Mouse (Mus musculus) lung, embryonic 14.5 days (tissue): ENCODE measurements around the gene Tsga13. TPM values are rescaled to one million over a fixed set of nuclear protein-coding genes. Genes with fewer than 3 reads are reported as not detected.

Source experiments
- ATAC-seq: fragments of 200-750 bp; cut with Nextera tagmentation; 2 replicates; pipeline ENCODE4 v1.8.0; 2017; ENCODE audit warnings: mild to moderate bottlenecking, moderate TSS enrichment, moderate library complexity; ENCODE audit not compliant: insufficient read depth
- DNase-seq: peaks from one replicate; pipeline ENCODE4 v3.0.0-alpha.2; 2015
- H3K27ac ChIP-seq: fragments of 300-500 bp; sonication (generic); 2 replicates; pipeline ENCODE4 v1.5.1; 2014; ENCODE audit warnings: low read depth, mild to moderate bottlenecking, moderate library complexity
- H3K27me3 ChIP-seq: fragments of 300-500 bp; sonication (generic); 2 replicates; pipeline ENCODE4 v1.6.1; 2014; ENCODE audit warnings: low read length, control low read depth; ENCODE audit not compliant: insufficient read depth
- H3K36me3 ChIP-seq: fragments of 300-500 bp; sonication (generic); 2 replicates; pipeline ENCODE4 v1.6.1; 2014; ENCODE audit warnings: control low read depth; ENCODE audit not compliant: insufficient read depth
- H3K4me1 ChIP-seq: fragments of 300-500 bp; sonication (generic); 2 replicates; pipeline ENCODE4 v1.6.1; 2014; ENCODE audit warnings: antibody characterized with exemption, control low read depth; ENCODE audit not compliant: insufficient read depth
- H3K4me2 ChIP-seq: fragments of 300-500 bp; sonication (generic); 2 replicates; pipeline ENCODE4 v1.6.1; 2014; ENCODE audit warnings: mild to moderate bottlenecking
- H3K4me3 ChIP-seq: fragments of 300-500 bp; sonication (generic); 2 replicates; pipeline ENCODE4 v1.5.1; 2014; ENCODE audit warnings: low read depth, low read length
- H3K9ac ChIP-seq: fragments of 300-500 bp; sonication (generic); 2 replicates; pipeline ENCODE4 v1.6.1; 2014
- H3K9me3 ChIP-seq: fragments of 300-500 bp; sonication (generic); 2 replicates; pipeline ENCODE4 v1.6.1; 2016; ENCODE audit warnings: low read depth, low read length, control low read depth
- CTCF ChIP-seq: IDR thresholded peaks from 2 replicates; pipeline ENCODE4 v1.5.1; 2016; ENCODE audit warnings: antibody characterized with exemption, low read depth
- WGBS: fragments of 180-500 bp; shearing (Covaris S2); extraction: QIAGEN DNeasy Blood & Tissue Kit; methylation state at CpG from one replicate; pipeline ENCODE4 v1.1.7; 2014; 5-methylcytosine and 5-hydroxymethylcytosine counted together
- polyA plus RNA-seq: library from polyadenylated mRNA; unstranded; fragments of >200 nt; fragmentation: Nextera tagmentation; extraction: Ambion mirVana; gene quantifications from 2 replicates; pipeline ENCODE4 v1.2.1, GENCODE M21; 2014

Gene Tsga13
- polyA plus RNA-seq, 1 experiment from 2014 or later = 0.25 TPM

GRCm38 (mm10) chr6:30865031-30865678 lies 50.2 kb downstream of the Tsga13 start:
- DNase-seq (no peak), ATAC-seq (no peak)
- Histone ChIP-seq H3K4me3 (no peak overlapping the region), H3K9ac (no peak overlapping the region), H3K27ac (no peak overlapping the region), H3K36me3 (no peaks in the 10 kb centered on the region), H3K4me1 (no peaks in the 10 kb centered on the region), H3K4me2 (no peak overlapping the region), H3K27me3 (no peaks in the 10 kb centered on the region), H3K9me3 (no peaks in the 10 kb centered on the region)
- 62% methylated on average over 3 of the region's 3 CpGs for WGBS
- TF ChIP-seq CTCF = no peak

- peaks cover 12% of the 10 kb centered on the region; the same call in 1 of the 2 replicates for H3K36me3 ChIP-seq
- DNase-seq = no peak
- no peak for TF ChIP-seq CTCF
- H3K4me1 ChIP-seq = no peaks in the 10 kb centered on the region
- 93% methylated on average over 7 of the region's 7 CpGs for WGBS
- H3K27ac ChIP-seq = no peak overlapping the region
- H3K9ac ChIP-seq = no peak overlapping the region
- no peak overlapping the region for H3K4me2 ChIP-seq
- H3K9me3 ChIP-seq = no peaks in the 10 kb centered on the region
- no peaks in the 10 kb centered on the region for H3K27me3 ChIP-seq
- no peak overlapping the region for H3K4me3 ChIP-seq
- ATAC-seq = no peak
Observed at GRCm38 (mm10) chr6:30855956-30856355, 59.4 kb downstream of the Tsga13 start.

DNA sequence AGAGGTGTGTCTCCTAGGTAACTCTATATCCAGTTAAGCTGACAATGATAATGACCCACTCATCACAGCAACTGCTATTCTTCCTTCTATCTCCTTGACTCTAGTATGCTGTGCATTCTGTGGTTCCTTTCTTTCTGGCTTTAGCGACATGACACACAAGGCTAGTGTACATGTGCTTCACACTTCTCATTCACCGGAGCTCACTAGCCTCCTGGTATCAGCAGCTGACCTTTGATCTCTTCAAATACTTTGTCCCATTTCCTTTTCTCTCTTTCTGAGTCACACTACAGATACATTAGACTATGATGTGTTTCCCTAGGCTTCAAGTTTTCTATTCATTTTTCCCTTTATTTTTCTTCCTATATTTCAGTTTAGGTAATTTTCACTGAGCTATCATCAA lies 60.2 kb downstream of the Tsga13 start:
- Histone ChIP-seq H3K9ac (no peak overlapping the region), H3K27ac (no peak overlapping the region), H3K27me3 (no peaks in the 10 kb centered on the region), H3K36me3 (peaks cover 12% of the 10 kb centered on the region; the same call in 1 of the 2 replicates), H3K4me2 (no peak overlapping the region), H3K4me1 (no peaks in the 10 kb centered on the region), H3K4me3 (no peak overlapping the region), H3K9me3 (no peaks in the 10 kb centered on the region)
- ATAC-seq = no peak
- DNase-seq = no peak
- no peak for TF ChIP-seq CTCF
- 71% methylated on average over 2 of the region's 2 CpGs for WGBS

DNA sequence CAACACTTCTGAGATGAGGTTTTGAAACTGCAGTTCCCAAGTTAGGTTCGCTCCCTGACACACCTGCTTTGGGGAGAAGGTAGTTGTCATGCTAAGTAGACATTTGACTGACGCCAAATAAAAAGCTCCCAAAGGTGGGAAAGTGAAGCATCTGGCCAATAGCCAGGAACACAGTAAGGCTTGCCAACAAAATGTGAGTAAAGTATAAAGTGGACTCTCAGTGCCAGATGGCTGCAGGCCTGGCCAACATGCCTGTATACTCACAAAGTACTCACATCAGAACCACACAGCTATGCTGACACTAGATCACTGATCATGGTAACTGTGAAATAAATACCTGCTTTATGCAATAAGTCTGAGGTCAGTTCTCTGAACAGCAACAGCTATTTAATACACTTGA lies 65.6 kb downstream of the Tsga13 start:
- Histone ChIP-seq H3K27me3 (no peaks in the 10 kb centered on the region), H3K9ac (no peak overlapping the region), H3K9me3 (no peaks in the 10 kb centered on the region), H3K4me2 (no peak overlapping the region), H3K36me3 (0 out of 2 replicates have a peak, but pooled peaks cover 3% of the 10 kb centered on the region), H3K4me1 (no peaks in the 10 kb centered on the region), H3K4me3 (no peak overlapping the region), H3K27ac (no peak overlapping the region)
- ATAC-seq (no peak), DNase-seq (peak; percentile 44)
- WGBS = 78% methylated on average over 2 of the region's 2 CpGs
- TF ChIP-seq CTCF = no peak

Other genes with a start within 250 kb of the Tsga13 start
- gene Cep41, start 221.8 kb downstream of the Tsga13 start, polyA plus RNA-seq = 11.6 and 12.8 TPM in 2 replicates
- gene Mest, start 192.0 kb downstream of the Tsga13 start, polyA plus RNA-seq = 1,596 and 1,677 TPM in 2 replicates
- gene Copg2, start 18.8 kb downstream of the Tsga13 start, polyA plus RNA-seq = 27.9 and 29.5 TPM in 2 replicates
- 1.2 and 1.3 TPM in 2 replicates for gene Klf14, start 43.5 kb upstream of the Tsga13 start, polyA plus RNA-seq